Mouse (Mus musculus): ENCODE measurements around the gene Dgcr2.

Dgcr2 gene

GRCm38 (mm10) chr16:17809125-17809524 lies 89.2 kb downstream of the Dgcr2 start:
- CTCF ChIA-PET: interaction anchor here (0.6 kb wide), 1 partner anchor 49 kb away, joined by 18 read pairs; the partner anchor contains the start of gene Klhl22

- CTCF ChIA-PET: interaction anchor here (0.8 kb wide), 1 partner anchor 63 kb away, joined by 4 read pairs; no protein-coding TSS in a partner anchor
These were observed 91.0 kb downstream of the Dgcr2 start for GRCm38 (mm10) chr16:17807192-17808009.

DNA sequence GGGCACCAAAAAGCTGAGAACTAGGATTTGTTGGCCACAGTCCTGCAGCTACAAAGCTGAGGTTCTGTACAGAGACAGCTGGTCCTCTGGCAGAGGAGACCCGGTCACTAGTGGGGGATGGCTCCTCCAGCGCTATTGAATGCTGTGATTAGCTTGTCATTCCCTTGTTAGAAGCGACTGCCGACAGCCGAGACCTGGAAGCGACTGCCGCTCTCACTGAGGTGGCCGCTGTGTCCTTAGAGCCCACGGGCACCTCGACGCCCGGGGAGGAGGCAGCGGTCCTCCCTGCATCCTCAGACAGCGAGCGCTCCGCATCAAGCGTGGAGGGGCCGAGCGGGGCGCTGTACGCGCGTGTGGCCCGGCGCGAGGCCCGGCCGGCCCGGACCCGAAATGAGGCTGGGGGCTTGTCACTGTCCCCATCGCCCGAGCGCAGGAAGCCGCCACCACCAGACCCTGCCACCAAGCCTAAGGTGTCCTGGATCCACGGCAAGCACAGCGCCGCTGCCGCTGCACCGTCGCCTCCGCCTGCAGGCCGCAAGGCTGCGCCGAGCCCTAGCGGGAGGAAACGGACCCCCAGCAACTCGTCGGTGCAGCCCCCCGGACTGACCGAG lies 91.7 kb downstream of the Dgcr2 start:
- CTCF ChIA-PET: interaction anchor here (0.6 to 1.5 kb wide), 2 partner anchors 10 to 25 kb away, joined by 3 to 5 read pairs; partner anchors contain the start of gene Scarf2

GRCm38 (mm10) chr16:17804982-17805381 lies 93.4 kb downstream of the Dgcr2 start:
- CTCF ChIA-PET: interaction anchor here (1.5 kb wide), 1 partner anchor 9 kb away, joined by 5 read pairs; the partner anchor contains the start of gene Scarf2

DNA sequence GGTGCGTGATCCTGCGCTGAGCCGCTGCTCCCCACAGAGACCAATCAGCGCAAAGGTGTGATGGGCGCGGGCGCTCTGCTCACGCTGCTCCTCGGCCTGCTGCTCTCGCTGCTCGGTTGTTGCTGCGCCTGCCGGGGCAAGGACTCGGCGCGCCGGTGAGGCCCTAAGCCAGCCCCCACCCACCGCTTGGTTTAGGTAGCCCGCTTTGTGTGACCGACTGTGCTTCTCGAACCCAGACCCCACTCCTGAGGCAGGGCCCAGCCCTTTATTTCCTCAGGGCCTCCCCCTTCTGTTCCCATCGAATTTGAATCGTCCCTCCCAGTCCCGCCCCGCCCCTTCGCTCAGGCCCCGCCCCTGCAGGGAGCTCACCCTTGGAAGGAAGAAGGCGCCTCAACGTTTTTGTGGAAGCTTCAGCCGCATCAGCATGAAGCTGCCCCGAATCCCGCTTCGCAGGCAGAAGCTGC lies 93.9 kb downstream of the Dgcr2 start:
- CTCF ChIA-PET: no interaction called here

DNA sequence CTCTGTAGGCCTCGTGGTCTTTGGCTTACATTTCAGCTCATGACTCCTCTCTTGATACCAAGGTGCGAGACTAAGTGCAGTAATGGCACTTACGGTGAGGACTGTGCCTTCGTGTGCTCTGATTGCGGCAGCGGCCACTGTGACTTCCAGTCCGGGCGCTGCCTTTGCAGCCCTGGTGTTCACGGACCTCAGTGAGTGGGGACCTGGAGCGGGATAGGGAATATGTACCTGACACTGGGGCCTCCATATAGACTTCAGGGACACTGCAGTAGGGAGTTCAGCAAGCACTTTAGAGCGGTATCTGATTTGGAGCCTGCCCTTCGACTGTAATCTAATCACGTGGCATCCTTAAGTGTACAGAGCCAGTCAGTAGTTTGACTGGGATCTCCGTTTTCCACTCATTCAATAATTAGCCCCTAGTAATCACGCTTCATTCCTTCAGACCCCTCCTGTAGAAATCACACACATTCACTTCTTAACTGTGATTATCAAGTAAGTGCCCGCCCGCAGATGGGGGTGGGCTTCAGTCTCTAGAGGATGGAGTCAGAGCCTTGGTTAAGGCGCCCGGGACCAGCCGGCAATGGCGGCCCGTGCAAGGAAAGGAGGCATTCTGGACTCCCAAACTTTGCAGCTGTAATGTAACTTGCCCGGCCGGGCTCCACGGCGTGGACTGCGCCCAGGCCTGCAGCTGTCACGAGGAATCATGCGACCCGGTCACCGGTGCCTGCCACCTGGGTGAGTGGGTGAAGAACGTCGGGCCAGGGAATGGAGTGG lies 94.5 kb downstream of the Dgcr2 start:
- CTCF ChIA-PET: no interaction called here

DNA sequence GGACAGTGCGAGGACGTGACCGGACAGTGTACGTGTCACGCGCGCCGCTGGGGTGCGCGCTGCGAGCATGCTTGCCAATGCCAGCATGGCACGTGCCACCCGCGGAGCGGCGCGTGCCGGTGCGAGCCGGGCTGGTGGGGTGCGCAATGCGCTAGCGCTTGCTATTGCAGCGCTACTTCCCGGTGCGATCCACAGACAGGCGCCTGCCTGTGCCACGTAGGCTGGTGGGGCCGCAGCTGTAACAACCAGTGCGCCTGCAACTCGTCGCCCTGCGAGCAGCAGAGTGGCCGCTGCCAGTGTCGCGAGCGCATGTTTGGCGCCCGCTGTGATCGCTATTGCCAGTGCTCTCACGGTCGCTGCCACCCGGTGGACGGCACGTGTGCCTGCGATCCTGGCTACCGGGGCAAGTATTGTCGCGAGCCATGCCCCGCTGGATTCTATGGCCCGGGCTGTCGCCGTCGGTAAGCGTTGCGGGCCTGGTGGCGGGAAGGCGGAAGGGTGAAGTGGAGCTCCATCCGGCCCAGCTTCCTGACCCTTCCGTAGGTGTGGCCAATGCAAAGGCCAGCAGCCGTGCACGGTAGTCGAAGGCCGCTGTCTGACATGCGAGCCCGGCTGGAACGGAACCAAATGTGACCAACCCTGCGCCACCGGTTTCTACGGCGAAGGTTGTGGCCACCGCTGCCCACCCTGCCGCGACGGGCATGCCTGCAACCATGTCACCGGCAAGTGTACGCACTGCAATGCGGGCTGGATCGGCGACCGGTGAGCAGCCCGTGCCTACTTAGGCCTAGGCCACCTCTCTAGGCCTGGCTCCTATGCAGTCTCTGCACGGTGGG lies 95.3 kb downstream of the Dgcr2 start:
- CTCF ChIA-PET: no interaction called here

DNA sequence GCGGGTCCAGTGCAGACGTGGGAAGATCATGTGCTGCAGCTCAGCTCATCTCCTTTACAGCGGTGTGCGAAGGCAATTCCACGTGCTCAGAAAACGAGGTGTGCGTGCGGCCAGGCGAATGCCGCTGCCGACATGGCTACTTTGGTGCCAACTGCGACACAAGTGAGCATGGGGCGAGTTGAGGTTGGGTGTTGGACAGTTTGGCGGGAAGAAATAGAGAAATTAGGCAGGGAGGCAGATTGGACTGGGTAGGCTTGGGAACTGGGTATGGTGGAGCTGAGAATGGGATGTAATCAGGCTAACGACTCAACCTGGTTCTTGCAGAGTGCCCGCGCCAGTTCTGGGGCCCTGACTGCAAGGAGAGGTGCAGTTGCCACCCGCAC lies 95.9 kb downstream of the Dgcr2 start:
- CTCF ChIA-PET: no interaction called here

GRCm38 (mm10) chr16:17801777-17802455 lies 96.4 kb downstream of the Dgcr2 start:
- CTCF ChIA-PET: no interaction called here

DNA sequence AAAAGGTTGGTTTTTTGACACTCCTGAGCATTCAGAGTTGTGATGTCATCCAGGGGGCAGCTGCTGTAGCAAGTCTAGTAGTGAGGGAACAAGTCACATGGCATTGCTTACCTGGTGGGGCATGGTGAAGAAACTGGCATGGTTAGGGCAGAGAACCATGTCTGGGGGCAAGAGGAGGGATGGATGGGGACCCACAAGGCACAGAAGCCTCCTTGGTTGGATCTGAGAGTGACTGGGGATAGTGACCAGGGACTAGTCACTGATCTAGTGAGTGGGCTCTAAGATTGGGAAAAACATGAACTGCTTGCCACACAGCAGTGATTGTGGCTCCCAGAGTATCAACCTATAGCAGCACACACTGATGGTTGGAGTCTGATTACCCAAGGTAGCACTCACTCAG lies 98.8 kb downstream of the Dgcr2 start:
- CTCF ChIA-PET: no interaction called here

- CTCF ChIA-PET: interaction anchor here (0.7 to 1.3 kb wide), 3 partner anchors 13 to 833 kb away, joined by 4 to 9 read pairs (median 4); no protein-coding TSS in a partner anchor
These were observed 99.8 kb downstream of the Dgcr2 start for GRCm38 (mm10) chr16:17798321-17799180.

GRCm38 (mm10) chr16:17797812-17798311 lies 100.5 kb downstream of the Dgcr2 start:
- CTCF ChIA-PET: interaction anchor here (1.3 kb wide), 1 partner anchor 14 kb away, joined by 4 read pairs; no protein-coding TSS in a partner anchor

DNA sequence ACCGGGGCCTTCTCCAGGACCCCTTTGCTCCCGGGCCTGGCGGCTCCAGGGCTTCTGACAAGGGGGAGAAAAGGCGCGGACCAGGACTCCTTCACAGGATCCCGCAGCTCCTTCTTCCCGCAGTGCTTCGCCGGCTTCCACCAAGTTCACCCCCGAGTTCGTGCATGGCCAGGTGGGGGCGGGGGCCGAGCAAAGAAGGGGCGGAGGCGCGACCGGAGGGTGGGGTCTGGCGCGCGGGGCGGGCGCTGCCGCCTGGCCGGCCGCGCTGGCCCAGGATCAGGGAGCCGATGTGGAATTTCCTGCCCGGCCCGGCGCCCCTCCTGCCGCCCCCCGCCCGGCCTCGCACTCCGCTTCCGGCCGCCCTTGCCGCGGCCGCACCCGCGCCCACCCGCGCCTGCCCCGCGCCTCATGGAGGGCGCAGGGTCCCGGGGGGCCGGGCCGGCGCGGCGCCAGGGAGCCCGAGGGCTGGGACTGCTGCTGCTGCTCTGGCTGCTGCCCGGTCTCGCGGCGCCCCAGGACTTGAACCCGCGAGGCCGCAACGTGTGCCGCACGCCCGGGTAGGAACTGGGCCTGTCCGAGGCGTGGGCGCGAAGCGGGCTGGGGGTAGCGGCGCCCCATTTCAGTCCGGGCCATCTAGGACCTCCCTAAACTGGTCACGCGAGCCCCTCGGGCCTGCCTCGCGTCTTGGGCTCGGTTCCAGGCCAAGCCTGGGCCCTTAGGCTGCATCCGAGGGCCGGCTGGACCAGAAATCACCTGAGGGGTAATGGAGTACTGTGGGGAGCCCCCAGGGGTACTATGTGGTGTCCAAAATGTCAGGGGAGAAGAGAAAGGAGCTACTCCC lies 101.2 kb downstream of the Dgcr2 start, which contains the start of gene Scarf2:
Gene Scarf2 (plus strand): TSS at position 312 of the 841 bp plus-strand sequence.
- CTCF ChIA-PET: interaction anchor here (1.6 kb wide), 1 partner anchor 9 kb away, joined by 5 read pairs; no protein-coding TSS in a partner anchor

- CTCF ChIA-PET: interaction anchor here (1.6 kb wide), 1 partner anchor 9 kb away, joined by 5 read pairs; no protein-coding TSS in a partner anchor
These were observed 101.8 kb downstream of the Dgcr2 start for GRCm38 (mm10) chr16:17796519-17796918.

DNA sequence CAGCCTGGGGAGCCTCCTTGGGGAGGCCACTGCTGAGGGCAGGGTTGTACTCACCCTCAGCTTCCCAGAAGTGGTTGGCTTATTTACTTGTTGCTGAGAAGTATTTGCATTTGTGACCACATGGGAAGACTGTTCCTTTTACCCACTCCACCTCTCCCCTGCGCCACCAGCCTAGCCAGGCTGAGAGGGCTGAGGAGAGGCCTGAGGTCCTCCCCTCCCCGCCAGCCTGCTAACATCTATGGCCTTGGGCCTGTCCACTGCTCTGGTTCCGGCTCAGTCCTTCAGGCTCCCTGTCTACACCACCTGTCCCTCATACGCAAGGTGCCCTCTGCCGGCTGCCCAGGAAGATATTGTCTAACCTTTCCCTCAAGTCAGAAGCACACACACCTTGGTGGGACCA lies 102.7 kb downstream of the Dgcr2 start:
- CTCF ChIA-PET: interaction anchor here (1.6 kb wide), 1 partner anchor 10 kb away, joined by 5 read pairs; no protein-coding TSS in a partner anchor

GRCm38 (mm10) chr16:17794047-17794446 lies 104.3 kb downstream of the Dgcr2 start:
- CTCF ChIA-PET: no interaction called here

GRCm38 (mm10) chr16:17792728-17793127 lies 105.6 kb downstream of the Dgcr2 start:
- CTCF ChIA-PET: interaction anchor here (0.9 kb wide), 1 partner anchor 8 kb away, joined by 8 read pairs; no protein-coding TSS in a partner anchor

Measured in spleen, embryonic (tissue).